Mouse (Mus musculus) limb, embryonic 15.5 days (tissue): ENCODE measurements around the gene Spty2d1. TPM values are rescaled to one million over a fixed set of nuclear protein-coding genes. Genes with fewer than 3 reads are reported as not detected.

Experiments used
- ATAC-seq: fragments of 200-750 bp; cut with Nextera tagmentation; 2 replicates; pipeline ENCODE4 v1.8.0; 2017; ENCODE audit warnings: low read depth, moderate TSS enrichment; ENCODE audit not compliant: insufficient number of reproducible peaks, low FRiP score, low TSS enrichment
- H3K27ac ChIP-seq: fragments of 300-500 bp; sonication (generic); 2 replicates; pipeline ENCODE4 v1.5.1; 2015; ENCODE audit warnings: moderate library complexity, mild to moderate bottlenecking, inconsistent platforms
- H3K27me3 ChIP-seq: fragments of 300-500 bp; sonication (generic); 2 replicates; pipeline ENCODE4 v1.6.1; 2015; ENCODE audit warnings: inconsistent platforms
- H3K36me3 ChIP-seq: fragments of 300-500 bp; sonication (generic); 2 replicates; pipeline ENCODE4 v1.6.1; 2015; ENCODE audit warnings: inconsistent platforms
- H3K4me1 ChIP-seq: fragments of 300-500 bp; sonication (generic); 2 replicates; pipeline ENCODE4 v1.6.1; 2015; ENCODE audit warnings: inconsistent platforms
- H3K4me2 ChIP-seq: fragments of 300-500 bp; sonication (generic); 2 replicates; pipeline ENCODE4 v1.6.1; 2015; ENCODE audit warnings: mild to moderate bottlenecking, inconsistent platforms
- H3K4me3 ChIP-seq: fragments of 300-500 bp; sonication (generic); 2 replicates; pipeline ENCODE4 v1.5.1; 2015; ENCODE audit warnings: mild to moderate bottlenecking, inconsistent platforms
- H3K9ac ChIP-seq: fragments of 300-500 bp; sonication (generic); 2 replicates; pipeline ENCODE4 v1.6.1; 2015; ENCODE audit warnings: inconsistent platforms
- H3K9me3 ChIP-seq: fragments of 300-500 bp; sonication (generic); 2 replicates; pipeline ENCODE4 v1.6.1; 2016; ENCODE audit warnings: inconsistent platforms
- WGBS: fragments of 180-500 bp; shearing (Covaris S2); methylation state at CpG from one replicate; pipeline ENCODE4 v1.1.7; 2015; 5-methylcytosine and 5-hydroxymethylcytosine counted together
- polyA plus RNA-seq: library from polyadenylated mRNA; unstranded; fragments of >200 nt; fragmentation: Nextera tagmentation; extraction: Ambion mirVana; gene quantifications from 2 replicates; pipeline ENCODE4 v1.2.1, GENCODE M21; 2015

The Spty2d1 gene
- polyA plus RNA-seq, 1 experiment from 2014 or later: 23.3 TPM

GRCm38 (mm10) chr7:46985718-46986505 is 22.3 kb downstream of the Spty2d1 start:
- H3K9ac ChIP-seq: no peak overlapping the region
- 45% methylated on average over 8 of the region's 8 CpGs for WGBS

GRCm38 (mm10) chr7:46983280-46983679 is 24.9 kb downstream of the Spty2d1 start, which contains the start of gene Gm9999:
Gene Gm9999, plus strand, starts transcription at chr7:46983580.
- no peak within 1 kb of the TSS for H3K9ac ChIP-seq
- no peak within 1 kb of the TSS for H3K27ac ChIP-seq
- H3K9me3 ChIP-seq: no peaks in the 10 kb centered on the region
- WGBS: 94% methylated on average over 3 of the region's 3 CpGs
- no peak within 1 kb of the TSS for H3K4me2 ChIP-seq
- peaks cover 13% of the 10 kb centered on the region; the same call in 1 of the 2 replicates for H3K4me1 ChIP-seq
- H3K4me3 ChIP-seq: no peak within 1 kb of the TSS
- no peaks in the 10 kb centered on the region for H3K36me3 ChIP-seq
- no peak for ATAC-seq
- no peaks in the 10 kb centered on the region for H3K27me3 ChIP-seq

More at GRCm38 (mm10) chr7:46985718-46986505, 22.3 kb downstream of the Spty2d1 start:
- H3K4me2 ChIP-seq: no peak overlapping the region
- no peak overlapping the region for H3K4me3 ChIP-seq
- H3K4me1 ChIP-seq: peaks cover 13% of the 10 kb centered on the region; the same call in 1 of the 2 replicates
- no peak overlapping the region for H3K27ac ChIP-seq
- H3K27me3 ChIP-seq: no peaks in the 10 kb centered on the region
- H3K9me3 ChIP-seq: no peaks in the 10 kb centered on the region
- no peak for ATAC-seq
- peaks cover 10% of the 10 kb centered on the region for H3K36me3 ChIP-seq

- Histone ChIP-seq H3K4me1 (no peaks in the 10 kb centered on the region), H3K27ac (no peak overlapping the region), H3K9me3 (no peaks in the 10 kb centered on the region), H3K9ac (no peak overlapping the region), H3K4me2 (no peak overlapping the region), H3K36me3 (no peaks in the 10 kb centered on the region), H3K4me3 (no peak overlapping the region), H3K27me3 (no peaks in the 10 kb centered on the region)
- WGBS: 83% methylated on average over 11 of the region's 11 CpGs
- ATAC-seq: no peak
Observed at GRCm38 (mm10) chr7:46975456-46975855, 32.8 kb downstream of the Spty2d1 start.

GRCm38 (mm10) chr7:46974648-46975047 is 33.6 kb downstream of the Spty2d1 start:
- Histone ChIP-seq H3K27ac (no peak overlapping the region), H3K4me1 (no peaks in the 10 kb centered on the region), H3K4me2 (no peak overlapping the region), H3K36me3 (no peaks in the 10 kb centered on the region), H3K27me3 (no peaks in the 10 kb centered on the region), H3K9ac (no peak overlapping the region), H3K9me3 (no peaks in the 10 kb centered on the region), H3K4me3 (no peak overlapping the region)
- no peak for ATAC-seq
- WGBS: 95% methylated on average over 4 of the region's 4 CpGs

GRCm38 (mm10) chr7:46969898-46970297 is 38.3 kb downstream of the Spty2d1 start:
- Histone ChIP-seq H3K27ac (no peak overlapping the region), H3K9ac (no peak overlapping the region), H3K27me3 (no peaks in the 10 kb centered on the region), H3K9me3 (no peaks in the 10 kb centered on the region), H3K4me2 (no peak overlapping the region), H3K4me1 (no peaks in the 10 kb centered on the region), H3K36me3 (no peaks in the 10 kb centered on the region), H3K4me3 (no peak overlapping the region)
- no peak for ATAC-seq
- WGBS: 89% methylated on average over 4 of the region's 4 CpGs

GRCm38 (mm10) chr7:46964070-46964469 is 44.1 kb downstream of the Spty2d1 start:
- Histone ChIP-seq H3K9me3 (no peaks in the 10 kb centered on the region), H3K4me1 (peaks cover 12% of the 10 kb centered on the region), H3K4me2 (no peak overlapping the region), H3K9ac (no peak overlapping the region), H3K27ac (no peak overlapping the region), H3K27me3 (peaks cover 11% of the 10 kb centered on the region; the same call in 1 of the 2 replicates), H3K4me3 (no peak overlapping the region), H3K36me3 (no peaks in the 10 kb centered on the region)
- no peak for ATAC-seq
- 75% methylated on average over 7 of the region's 7 CpGs for WGBS

GRCm38 (mm10) chr7:46962806-46963618 is 45.2 kb downstream of the Spty2d1 start:
- Histone ChIP-seq H3K4me3 (no peak overlapping the region), H3K4me1 (peaks cover 15% of the 10 kb centered on the region), H3K27ac (peak overlapping the region; percentile 76), H3K9me3 (no peaks in the 10 kb centered on the region), H3K4me2 (peak overlapping the region; percentile 35; the same call in 1 of the 2 replicates), H3K9ac (peak overlapping the region; percentile 26; the same call in 1 of the 2 replicates), H3K36me3 (no peaks in the 10 kb centered on the region), H3K27me3 (peaks cover 11% of the 10 kb centered on the region; the same call in 1 of the 2 replicates)
- under 1% methylated on average over 9 of the region's 9 CpGs for WGBS
- ATAC-seq: peak; percentile 70; the same call in 1 of the 2 replicates

GRCm38 (mm10) chr7:46962132-46962531 is 46.1 kb downstream of the Spty2d1 start:
- H3K9me3 ChIP-seq: no peaks in the 10 kb centered on the region
- no peak overlapping the region for H3K4me2 ChIP-seq
- no peak for ATAC-seq

GRCm38 (mm10) chr7:46960991-46961390 is 47.2 kb downstream of the Spty2d1 start:
- Histone ChIP-seq H3K27me3 (peaks cover 11% of the 10 kb centered on the region; the same call in 1 of the 2 replicates), H3K9ac (no peak overlapping the region), H3K36me3 (no peaks in the 10 kb centered on the region), H3K4me2 (no peak overlapping the region), H3K4me1 (peaks cover 25% of the 10 kb centered on the region), H3K4me3 (no peak overlapping the region), H3K9me3 (no peaks in the 10 kb centered on the region), H3K27ac (no peak overlapping the region)
- no peak for ATAC-seq
- 58% methylated on average over 3 of the region's 3 CpGs for WGBS

More at GRCm38 (mm10) chr7:46962132-46962531, 46.1 kb downstream of the Spty2d1 start:
- Histone ChIP-seq H3K9ac (no peak overlapping the region), H3K4me3 (no peak overlapping the region), H3K36me3 (no peaks in the 10 kb centered on the region), H3K27ac (peak overlapping the region; percentile 76), H3K4me1 (peaks cover 24% of the 10 kb centered on the region), H3K27me3 (peaks cover 11% of the 10 kb centered on the region; the same call in 1 of the 2 replicates)

GRCm38 (mm10) chr7:46958853-46959252 is 49.4 kb downstream of the Spty2d1 start:
- Histone ChIP-seq H3K9ac (peak overlapping the region; percentile 71; the same call in 1 of the 2 replicates), H3K36me3 (peaks cover 14% of the 10 kb centered on the region), H3K9me3 (no peaks in the 10 kb centered on the region), H3K4me3 (peak overlapping the region; percentile 70), H3K27ac (no peak overlapping the region), H3K4me1 (peaks cover 24% of the 10 kb centered on the region), H3K4me2 (peak overlapping the region; percentile 81), H3K27me3 (peaks cover 11% of the 10 kb centered on the region; the same call in 1 of the 2 replicates)
- 13% methylated on average over 9 of the region's 9 CpGs for WGBS
- no peak for ATAC-seq

GRCm38 (mm10) chr7:46957831-46958691 is 50.1 kb downstream of the Spty2d1 start, which contains the start of gene Uevld:
Gene Uevld, minus strand, starts transcription at chr7:46958527.
- under 1% methylated on average over 51 of the region's 51 CpGs for WGBS
- H3K4me1 ChIP-seq: peaks cover 19% of the 10 kb centered on the region
- H3K36me3 ChIP-seq: peaks cover 22% of the 10 kb centered on the region
- peak within 1 kb of the TSS; percentile 50; the same call in 1 of the 2 replicates for H3K27ac ChIP-seq
- peak within 1 kb of the TSS; percentile 81 for H3K4me2 ChIP-seq
- ATAC-seq: peak; percentile 88
- peak within 1 kb of the TSS; percentile 70 for H3K4me3 ChIP-seq
- H3K9me3 ChIP-seq: no peaks in the 10 kb centered on the region
- peak within 1 kb of the TSS; percentile 71 for H3K9ac ChIP-seq
- peaks cover 11% of the 10 kb centered on the region; the same call in 1 of the 2 replicates for H3K27me3 ChIP-seq
